Mouse (Mus musculus) Patski (cell line): ENCODE measurements around the gene Clrn1. TPM values are rescaled to one million over a fixed set of nuclear protein-coding genes. Genes with fewer than 3 reads are reported as not detected.
A peak's percentile ranks its signal among the peaks of the same experiment; 100 is the strongest.

Experiments used
- ATAC-seq: fragments of 100-300 bp; one replicate; pipeline ENCODE4 v1.8.0; 2021
- CTCF ChIA-PET: fragments of 350-600 bp; sonication (Branson Sonifier 250); formaldehyde crosslinking; loops from one replicate; lab custom pipeline; 2022; ENCODE audit warnings: inconsistent platforms; lab: Charles Lee
- POLR2A ChIA-PET: fragments of 350-600 bp; sonication (Branson Sonifier 250); formaldehyde crosslinking; loops from one replicate; lab custom pipeline; 2022; ENCODE audit warnings: antibody characterized with exemption, inconsistent platforms; lab: Charles Lee
- DNase-seq: peaks from one replicate; pipeline ENCODE4 v3.0.0-alpha.2; 2011; ENCODE audit warnings: low read depth, low spot score
- H3K27me3 ChIP-seq: fragments of 371-371 bp; one replicate; pipeline ENCODE4 v1.5.1; 2021
- CTCF ChIP-seq: fragments of 100-300 bp; IDR thresholded peaks from one replicate; pipeline ENCODE4 v1.5.1; 2021
- in situ Hi-C: fragments of 300-500 bp; cut with MboI; formaldehyde crosslinking; loops from 3 replicates; pipeline ENCODE4 v1.11.1; 2018; ENCODE audit warnings: low pct_unique_long_range_greater_than_20kb, mixed read lengths
- polyA plus RNA-seq: library from polyadenylated mRNA; unstranded; gene quantifications from one replicate; pipeline ENCODE4 v1.2.3, GENCODE M21; 2021

Clrn1 gene
- polyA plus RNA-seq, 1 experiment from 2014 or later, result not detected

GRCm38 (mm10) chr3:58809111-58809915 is 75.8 kb downstream of the Clrn1 start:
- ATAC-seq (no peak), DNase-seq (no peak)
- POLR2A ChIA-PET, result no interaction called here
- no peak for TF ChIP-seq CTCF
- peaks cover 4% of the 10 kb centered on the region for H3K27me3 ChIP-seq
- in situ Hi-C loops, result no loop called here
- CTCF ChIA-PET, result interaction anchor here (1.6 to 2.9 kb wide), 2 partner anchors 9 to 23 kb away, joined by 5 to 7 read pairs; no protein-coding TSS in a partner anchor

GRCm38 (mm10) chr3:58808636-58809035 is 76.5 kb downstream of the Clrn1 start:
- TF ChIP-seq CTCF, result no peak
- ChIA-PET CTCF (interaction anchor here (1.6 to 2.9 kb wide), 2 partner anchors 10 to 22 kb away, joined by 5 to 7 read pairs; no protein-coding TSS in a partner anchor), POLR2A (no interaction called here)
- peaks cover 4% of the 10 kb centered on the region for H3K27me3 ChIP-seq
- DNase-seq (no peak), ATAC-seq (no peak)
- in situ Hi-C loops, result no loop called here

GRCm38 (mm10) chr3:58804745-58805144 is 80.4 kb downstream of the Clrn1 start:
- CTCF ChIA-PET, result interaction anchor here (1.8 kb wide), 1 partner anchor 14 kb away, joined by 6 read pairs; no protein-coding TSS in a partner anchor
- DNase-seq, result no peak
- POLR2A ChIA-PET, result no interaction called here
- in situ Hi-C loops, result no loop called here
- peaks cover 3% of the 10 kb centered on the region for H3K27me3 ChIP-seq
- peak; percentile 15 for ATAC-seq
- TF ChIP-seq CTCF, result no peak

DNA sequence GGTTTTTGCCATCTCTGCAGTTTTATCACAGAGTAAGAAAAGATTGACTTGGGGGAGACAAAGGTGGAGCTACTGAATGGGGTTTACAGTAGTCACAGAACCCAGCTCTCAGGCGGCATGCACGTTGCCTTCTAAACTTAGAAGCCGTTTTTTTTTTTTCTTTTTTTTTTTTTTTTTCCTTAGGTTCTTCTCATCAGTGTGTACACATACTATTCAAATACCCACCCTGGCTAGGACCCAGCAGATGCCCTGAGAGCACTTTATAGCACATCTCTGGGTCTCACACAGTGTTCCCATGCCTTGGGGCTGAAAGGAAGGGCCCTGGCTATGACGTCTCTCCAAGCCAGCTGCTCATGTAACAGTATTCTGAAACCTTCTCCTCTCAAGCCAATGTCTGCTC is 86.5 kb downstream of the Clrn1 start:
- CTCF ChIA-PET, result interaction anchor here (0.9 to 2.1 kb wide), 4 partner anchors 9 to 28 kb away, joined by 3 to 5 read pairs (median 3); no protein-coding TSS in a partner anchor
- H3K27me3 ChIP-seq, result no peaks in the 10 kb centered on the region
- DNase-seq (no peak), ATAC-seq (no peak)
- POLR2A ChIA-PET, result no interaction called here
- in situ Hi-C loops, result no loop called here
- TF ChIP-seq CTCF, result no peak

- ChIA-PET POLR2A (no interaction called here), CTCF (interaction anchor here (1.2 to 1.4 kb wide), 2 partner anchors 9 to 29 kb away, joined by 3 read pairs; no protein-coding TSS in a partner anchor)
- DNase-seq (no peak), ATAC-seq (no peak)
- in situ Hi-C loops, result no loop called here
- TF ChIP-seq CTCF, result no peak
- H3K27me3 ChIP-seq, result no peaks in the 10 kb centered on the region
Observed at GRCm38 (mm10) chr3:58798245-58798644, 86.9 kb downstream of the Clrn1 start.

Other genes with a start within 250 kb of the Clrn1 start
- gene Erich6, start 248.1 kb downstream of the Clrn1 start, polyA plus RNA-seq, result 0.14 TPM
- 16.0 TPM for gene Siah2, start 192.9 kb downstream of the Clrn1 start, polyA plus RNA-seq
- not detected for gene Mindy4b-ps, start 63.0 kb downstream of the Clrn1 start, polyA plus RNA-seq
- 7.6 TPM for gene Med12l, start 120.5 kb upstream of the Clrn1 start, polyA plus RNA-seq
- not detected for gene Gpr171, start 216.5 kb upstream of the Clrn1 start, polyA plus RNA-seq